Mouse (Mus musculus) lung, embryonic 16.5 days (tissue): ENCODE measurements around the gene Anxa1. TPM values are rescaled to one million over a fixed set of nuclear protein-coding genes. Genes with fewer than 3 reads are reported as not detected.

Experiments used
- ATAC-seq: fragments of 200-750 bp; cut with Nextera tagmentation; 2 replicates; pipeline ENCODE4 v1.8.0; 2017; ENCODE audit warnings: low read depth, mild to moderate bottlenecking, moderate library complexity
- H3K27ac ChIP-seq: fragments of 300-500 bp; sonication (generic); 2 replicates; pipeline ENCODE4 v1.5.1; 2014; ENCODE audit warnings: mild to moderate bottlenecking, control low read depth, low read length
- H3K27me3 ChIP-seq: fragments of 300-500 bp; sonication (generic); 2 replicates; pipeline ENCODE4 v1.6.1; 2014; ENCODE audit warnings: low read depth, low read length, mixed read lengths; ENCODE audit not compliant: control insufficient read depth, insufficient read depth
- H3K36me3 ChIP-seq: fragments of 300-500 bp; sonication (generic); 2 replicates; pipeline ENCODE4 v1.6.1; 2014; ENCODE audit warnings: low read length; ENCODE audit not compliant: control insufficient read depth, insufficient read depth
- H3K4me1 ChIP-seq: fragments of 300-500 bp; sonication (generic); replicated peaks from 2 replicates; pipeline ENCODE4 v1.6.1; 2014; ENCODE audit warnings: low read length, mixed read lengths; ENCODE audit not compliant: control insufficient read depth, insufficient read depth
- H3K4me2 ChIP-seq: fragments of 300-500 bp; sonication (generic); 2 replicates; pipeline ENCODE4 v1.6.1; 2014; ENCODE audit warnings: low read depth, low read length, control low read depth
- H3K4me3 ChIP-seq: fragments of 300-500 bp; sonication (generic); 2 replicates; pipeline ENCODE4 v1.5.1; 2014; ENCODE audit warnings: mild to moderate bottlenecking, low read length, control low read depth
- H3K9ac ChIP-seq: fragments of 300-500 bp; sonication (generic); 2 replicates; pipeline ENCODE4 v1.6.1; 2014; ENCODE audit warnings: low read length, control low read depth
- H3K9me3 ChIP-seq: fragments of 300-500 bp; sonication (generic); 2 replicates; pipeline ENCODE4 v1.6.1; 2016; ENCODE audit warnings: low read length; ENCODE audit not compliant: control insufficient read depth
- WGBS: fragments of 180-500 bp; shearing (Covaris S2); extraction: QIAGEN DNeasy Blood & Tissue Kit; methylation state at CpG from one replicate; pipeline ENCODE4 v1.1.7; 2014; 5-methylcytosine and 5-hydroxymethylcytosine counted together
- polyA plus RNA-seq: library from polyadenylated mRNA; unstranded; fragments of >200 nt; fragmentation: Nextera tagmentation; extraction: Ambion mirVana; gene quantifications from 2 replicates; pipeline ENCODE4 v1.2.1, GENCODE M21; 2015

Anxa1 gene
- polyA plus RNA-seq, 1 experiment from 2014 or later = 220 TPM

GRCm38 (mm10) chr19:20403740-20404139 is 13.0 kb upstream of the Anxa1 start:
- H3K36me3 ChIP-seq = no peaks in the 10 kb centered on the region
- H3K9me3 ChIP-seq = no peaks in the 10 kb centered on the region
- H3K27ac ChIP-seq = no peak overlapping the region
- no peak overlapping the region for H3K9ac ChIP-seq
- peaks cover 7% of the 10 kb centered on the region; the same call in 1 of the 2 replicates for H3K4me1 ChIP-seq
- no peak overlapping the region for H3K4me3 ChIP-seq
- no peak overlapping the region for H3K4me2 ChIP-seq
- no peak for ATAC-seq
- 65% methylated on average over 3 of the region's 3 CpGs for WGBS
- no peaks in the 10 kb centered on the region for H3K27me3 ChIP-seq

GRCm38 (mm10) chr19:20403219-20403618 is 12.5 kb upstream of the Anxa1 start:
- no peaks in the 10 kb centered on the region for H3K27me3 ChIP-seq
- ATAC-seq = no peak
- no peak overlapping the region for H3K4me3 ChIP-seq
- peaks cover 7% of the 10 kb centered on the region; the same call in 1 of the 2 replicates for H3K4me1 ChIP-seq
- H3K4me2 ChIP-seq = no peak overlapping the region
- no peak overlapping the region for H3K9ac ChIP-seq
- H3K9me3 ChIP-seq = no peaks in the 10 kb centered on the region
- WGBS = 89% methylated on average over 1 of the region's 1 CpGs
- no peaks in the 10 kb centered on the region for H3K36me3 ChIP-seq
- no peak overlapping the region for H3K27ac ChIP-seq

- Histone ChIP-seq H3K27me3 (no peaks in the 10 kb centered on the region), H3K36me3 (no peaks in the 10 kb centered on the region), H3K4me1 (peaks cover 7% of the 10 kb centered on the region; the same call in 1 of the 2 replicates), H3K27ac (peak overlapping the region; percentile 67), H3K9me3 (no peaks in the 10 kb centered on the region), H3K4me2 (no peak overlapping the region), H3K9ac (no peak overlapping the region), H3K4me3 (no peak overlapping the region)
- 36% methylated on average over 5 of the region's 5 CpGs for WGBS
- ATAC-seq = no peak
Measured at GRCm38 (mm10) chr19:20402516-20403200, 11.9 kb upstream of the Anxa1 start.

GRCm38 (mm10) chr19:20401961-20402360 is 11.2 kb upstream of the Anxa1 start:
- ATAC-seq = no peak

GRCm38 (mm10) chr19:20399187-20399586 is 8.4 kb upstream of the Anxa1 start:
- H3K9ac ChIP-seq = no peak overlapping the region
- peak overlapping the region; percentile 9; the same call in 1 of the 2 replicates for H3K27ac ChIP-seq
- no peaks in the 10 kb centered on the region for H3K36me3 ChIP-seq
- ATAC-seq = peak; percentile 38; the same call in 1 of the 2 replicates
- no peaks in the 10 kb centered on the region for H3K9me3 ChIP-seq
- peaks cover 7% of the 10 kb centered on the region; the same call in 1 of the 2 replicates for H3K4me1 ChIP-seq
- H3K27me3 ChIP-seq = no peaks in the 10 kb centered on the region
- WGBS = 40% methylated on average over 4 of the region's 4 CpGs
- H3K4me2 ChIP-seq = no peak overlapping the region
- no peak overlapping the region for H3K4me3 ChIP-seq

More at GRCm38 (mm10) chr19:20401961-20402360, 11.2 kb upstream of the Anxa1 start:
- Histone ChIP-seq H3K4me3 (no peak overlapping the region), H3K36me3 (no peaks in the 10 kb centered on the region), H3K9me3 (no peaks in the 10 kb centered on the region), H3K4me1 (peaks cover 7% of the 10 kb centered on the region; the same call in 1 of the 2 replicates), H3K4me2 (0 out of 2 replicates have a peak overlapping the region, but pooled peaks have one; percentile 8), H3K9ac (no peak overlapping the region), H3K27ac (peak overlapping the region; percentile 43), H3K27me3 (no peaks in the 10 kb centered on the region)
- WGBS = 41% methylated on average over 3 of the region's 3 CpGs

- Histone ChIP-seq H3K9ac (no peak overlapping the region), H3K27ac (no peak overlapping the region), H3K36me3 (no peaks in the 10 kb centered on the region), H3K4me2 (no peak overlapping the region), H3K4me1 (peaks cover 6% of the 10 kb centered on the region; the same call in 1 of the 2 replicates), H3K27me3 (no peaks in the 10 kb centered on the region), H3K9me3 (no peaks in the 10 kb centered on the region), H3K4me3 (no peak overlapping the region)
- WGBS = 91% methylated on average over 1 of the region's 1 CpGs
- no peak for ATAC-seq
Measured at GRCm38 (mm10) chr19:20397092-20397491, 6.3 kb upstream of the Anxa1 start.

GRCm38 (mm10) chr19:20393556-20394274 is 3.0 kb upstream of the Anxa1 start:
- WGBS = 47% methylated on average over 6 of the region's 6 CpGs

GRCm38 (mm10) chr19:20389723-20390122 is 1.0 kb downstream of the Anxa1 start:
- Histone ChIP-seq H3K4me2 (peak overlapping the region; percentile 44), H3K9ac (peak overlapping the region; percentile 54), H3K27me3 (no peaks in the 10 kb centered on the region), H3K9me3 (no peaks in the 10 kb centered on the region), H3K4me1 (peaks cover 3% of the 10 kb centered on the region; the same call in 1 of the 2 replicates), H3K27ac (peak overlapping the region; percentile 74), H3K36me3 (no peaks in the 10 kb centered on the region), H3K4me3 (peak overlapping the region; percentile 48)
- ATAC-seq = no peak
- WGBS = 49% methylated on average over 7 of the region's 7 CpGs

More at GRCm38 (mm10) chr19:20393556-20394274, 3.0 kb upstream of the Anxa1 start:
- Histone ChIP-seq H3K27me3 (no peaks in the 10 kb centered on the region), H3K4me1 (peaks cover 3% of the 10 kb centered on the region; the same call in 1 of the 2 replicates), H3K4me2 (no peak overlapping the region), H3K9me3 (no peaks in the 10 kb centered on the region), H3K36me3 (no peaks in the 10 kb centered on the region), H3K27ac (peak overlapping the region; percentile 87), H3K4me3 (no peak overlapping the region), H3K9ac (no peak overlapping the region)
- peak; percentile 67; the same call in 1 of the 2 replicates for ATAC-seq

GRCm38 (mm10) chr19:20389245-20389644 is 1.5 kb downstream of the Anxa1 start:
- H3K9me3 ChIP-seq = no peaks in the 10 kb centered on the region
- H3K4me2 ChIP-seq = peak overlapping the region; percentile 44
- H3K9ac ChIP-seq = peak overlapping the region; percentile 31; the same call in 1 of the 2 replicates
- H3K4me1 ChIP-seq = peaks cover 3% of the 10 kb centered on the region; the same call in 1 of the 2 replicates
- no peaks in the 10 kb centered on the region for H3K27me3 ChIP-seq
- peak overlapping the region; percentile 48 for H3K4me3 ChIP-seq
- peak overlapping the region; percentile 74 for H3K27ac ChIP-seq
- 49% methylated on average over 6 of the region's 6 CpGs for WGBS
- H3K36me3 ChIP-seq = no peaks in the 10 kb centered on the region
- peak; percentile 64 for ATAC-seq
